Comparison of ENCODE assay signal across 14 mouse cellular contexts in the genomic region with DNA sequence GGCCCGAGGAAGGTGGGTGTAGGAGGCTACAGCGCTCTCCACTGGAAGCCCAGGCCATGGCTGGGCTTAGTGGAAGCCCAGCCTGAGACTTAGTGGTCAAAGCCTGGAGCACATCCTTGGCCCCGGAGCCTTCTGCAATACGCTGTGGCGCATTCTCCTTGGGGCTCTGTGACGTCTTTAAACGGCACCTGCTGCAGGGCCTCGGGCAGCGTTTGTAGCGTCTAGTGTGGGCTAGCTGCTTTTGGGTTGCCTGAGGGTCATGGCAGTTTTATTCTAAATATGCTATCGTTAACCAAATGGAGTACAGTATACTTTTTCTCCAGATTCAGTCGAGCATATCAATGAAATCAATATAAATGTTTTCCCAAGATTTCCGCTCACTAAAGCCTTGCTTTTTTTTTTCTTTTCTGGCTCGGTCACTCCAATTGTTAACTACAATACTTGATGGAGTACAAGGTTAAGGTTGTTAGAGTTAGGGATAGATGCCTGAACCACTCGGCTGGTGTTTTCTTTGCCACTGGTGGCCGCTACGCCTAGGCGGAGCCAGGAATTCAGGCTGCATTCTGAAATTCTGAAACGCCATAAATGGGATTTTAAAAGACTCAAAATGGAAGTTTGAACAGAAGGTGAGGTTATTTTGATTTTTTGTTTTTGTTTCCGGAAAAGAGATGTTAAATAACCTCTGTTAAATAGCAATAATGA. TPM values are rescaled to one million over a fixed set of nuclear protein-coding genes. Genes with fewer than 3 reads are reported as not detected.
DNase-seq lines count a peak whose midpoint lies in the region; ATAC-seq and TF ChIP-seq lines count a peak whose summit lies in the region.
"Not testable (repeated sequence)": the region's sequence is repeated elsewhere in the genome, so short reads cannot be mapped to it uniquely, and the experiment has no call there.
"Had no signal": no experiment of that assay in that cellular context is flagged by ENCODE, and none has a peak within 500 bp of the region (broad histone marks: within the 10 kb centered on the region; RNA-seq: fewer than 3 reads in every experiment).

A gene (plus strand): TSS at position 215 of the 702 bp plus-strand sequence.

- ATAC-seq in common myeloid progenitor, adult 5-6 weeks (replicated peaks; ENCODE audit: low read depth, poor library complexity, severe bottlenecking): peak; percentile 47; the same call in 1 of the 2 replicates
- ATAC-seq in megakaryocyte progenitor cell, adult 5-6 weeks (replicated peaks; ENCODE audit: poor library complexity): peak; percentile 64; the same call in 1 of the 2 replicates
- 0 out of 2 replicates have a peak, but pooled peaks have one; percentile 26 for ATAC-seq in neutrophil, adult 5-6 weeks (ENCODE audit: extremely low read depth, insufficient number of reproducible peaks, low FRiP score, poor library complexity, severe bottlenecking)

- intact Hi-C loops in gastrocnemius, adult 2 months (cut with DNase I): not testable (repeated sequence)

- peak within 1 kb of the TSS; percentile 30; the same call in 1 of the 2 replicates for H3K4me3 ChIP-seq in gastrocnemius, adult 2 months

- not testable (repeated sequence) for TF ChIP-seq CTCF in gastrocnemius, adult 2 months (IDR thresholded peaks at IDR 0.05)

- H3K27ac ChIP-seq in gastrocnemius, adult 2 months: not testable (repeated sequence)

- DNase-seq in ZHBTc4 (ENCODE audit: low read depth, low spot score): peak; percentile 12
- not testable (repeated sequence) for DNase-seq in gastrocnemius, adult 2 months
- DNase-seq in thymus, postnatal 4 days: peak; percentile 8

RNA-seq across cellular contexts. Expression of the gene that starts here (rescaled TPM):
- total RNA-seq in common myeloid progenitor, adult 5-6 weeks (2017): not detected in 2 replicates
- total RNA-seq in gastrocnemius, adult 2 months (2021): under 1 TPM in 1 of 2 experiments, not detected in 1; 0.08 TPM
- total RNA-seq in megakaryocyte progenitor cell, adult 5-6 weeks (2015): 0.07 and 0.20 TPM in 2 replicates
- not detected in 2 replicates for total RNA-seq in megakaryocyte progenitor cell, adult 5-6 weeks (2017)
- total RNA-seq in neutrophil, adult 5-6 weeks (2017): not detected in 2 replicates
- total RNA-seq: adrenal gland, postnatal 25 days; CH12.LX; forebrain, postnatal 0 days; gastrocnemius, postnatal 25 days; heart, adult 2 months; heart, postnatal 14 days; hindbrain, postnatal 0 days; MEL had no signal

Comparison
In these comparisons a context has a peak if more than half of its experiments do, and no peak if none do; other contexts are left out.
1. Peak in ATAC-seq in common myeloid progenitor, adult 5-6 weeks; RNA of the gene not detected or under 1 TPM.
2. Peak in ATAC-seq in megakaryocyte progenitor cell, adult 5-6 weeks; RNA of the gene not detected or under 1 TPM.
3. Peak in ATAC-seq in neutrophil, adult 5-6 weeks; RNA of the gene not detected or under 1 TPM.